Mouse (Mus musculus) cerebellum, postnatal 10 days (tissue): ENCODE data around the gene Rbfox3.

Experiments used
- DNase-seq, 2 experiments: peaks; one replicate each; pipeline ENCODE4 v3.0.0; 2021; ENCODE audit warnings: mixed read lengths in 2 of 2

The Rbfox3 gene

GRCm38 (mm10) chr11:118469509-118470160 lies 441.8 kb downstream of the Rbfox3 start:
- no peak for DNase-seq

GRCm38 (mm10) chr11:118467441-118468035 lies 443.9 kb downstream of the Rbfox3 start:
- DNase-seq: peak; percentile 58 to 66

GRCm38 (mm10) chr11:118460280-118460679 lies 451.1 kb downstream of the Rbfox3 start:
- no peak for DNase-seq

- no peak for DNase-seq
These were observed 451.9 kb downstream of the Rbfox3 start for GRCm38 (mm10) chr11:118459536-118459935.

- no peak for DNase-seq
These were observed 452.3 kb downstream of the Rbfox3 start for GRCm38 (mm10) chr11:118459051-118459450.

GRCm38 (mm10) chr11:118456937-118457336 lies 454.5 kb downstream of the Rbfox3 start:
- no peak for DNase-seq

GRCm38 (mm10) chr11:118455788-118456187 lies 455.6 kb downstream of the Rbfox3 start:
- no peak for DNase-seq

- no peak for DNase-seq
These were observed 457.3 kb downstream of the Rbfox3 start for GRCm38 (mm10) chr11:118453886-118454671.

GRCm38 (mm10) chr11:118452955-118453354 lies 458.4 kb downstream of the Rbfox3 start:
- no peak for DNase-seq

- peak in 1 of 2 experiments; percentile 55 for DNase-seq
These were observed 460.2 kb downstream of the Rbfox3 start for GRCm38 (mm10) chr11:118451211-118451610.

GRCm38 (mm10) chr11:118448385-118448784 lies 463.0 kb downstream of the Rbfox3 start:
- DNase-seq: peak; percentile 60 to 73

GRCm38 (mm10) chr11:118447346-118447745 lies 464.1 kb downstream of the Rbfox3 start:
- peak; percentile 75 to 83 for DNase-seq

GRCm38 (mm10) chr11:118445843-118446242 lies 465.6 kb downstream of the Rbfox3 start:
- peak; percentile 85 for DNase-seq

- peak; percentile 88 to 93 for DNase-seq
These were observed 468.0 kb downstream of the Rbfox3 start for GRCm38 (mm10) chr11:118443201-118443970.

- DNase-seq: no peak
These were observed 468.7 kb downstream of the Rbfox3 start for GRCm38 (mm10) chr11:118442691-118443090.
